Mouse (Mus musculus) CD4-positive, CD25-positive, alpha-beta regulatory T cell, adult 2 months (primary cell): ENCODE results near the gene Ror1.

Experiments
- DNase-seq: peaks from one replicate; pipeline ENCODE4 v3.0.0-alpha.2; 2012; ENCODE audit warnings: low read depth, low spot score

The Ror1 gene

GRCm38 (mm10) chr4:100488447-100488846, 392.9 kb downstream of the Ror1 start:
- DNase-seq: no peak
